In genomic region chr12:53448040-53448439, GRCm38 (mm10) we compare ENCODE assay signal across 10 mouse cellular contexts.
DNase-seq lines count a peak whose midpoint lies in the region; ATAC-seq and TF ChIP-seq lines count a peak whose summit lies in the region.
"Had no signal": no experiment of that assay in that cellular context is flagged by ENCODE, and none has a peak within 500 bp of the region (broad histone marks: within the 10 kb centered on the region; RNA-seq: fewer than 3 reads in every experiment).

No protein-coding gene starts in this region.

- no peak for TF ChIP-seq CTCF in brain, embryonic 14.5 days (IDR thresholded peaks at IDR 0.05; ENCODE audit: borderline replicate concordance, extremely low read depth, insufficient read depth, insufficient read length)

- peak; percentile 6 for DNase-seq in 3T3-L1 (ENCODE audit: low read depth, low spot score)
- DNase-seq in brain, embryonic 14.5 days (ENCODE audit: low read depth), result peak; percentile 91
- DNase-seq in thymus, adult 18-20 months, result no peak
- no peak for DNase-seq in ovary, postnatal 14 days (ENCODE audit: low spot score)
- DNase-seq in T-cell, adult 2 months (ENCODE audit: low spot score), result no peak
- no peak for DNase-seq in adrenal gland, postnatal 4 days (ENCODE audit: low spot score in 2 of 2)

- no peak overlapping the region for H3K4me3 ChIP-seq in hindbrain, embryonic 12.5 days
- no peak overlapping the region for H3K4me3 ChIP-seq in limb, embryonic 12.5 days (replicated peaks)
- H3K4me3 ChIP-seq: heart, embryonic 15.5 days had no signal

- H3K27me3 ChIP-seq in hindbrain, embryonic 12.5 days, result no peaks in the 10 kb centered on the region
- no peaks in the 10 kb centered on the region for H3K27me3 ChIP-seq in limb, embryonic 12.5 days
- H3K27me3 ChIP-seq: heart, embryonic 15.5 days; Patski had no signal

- 2% methylated on average over 3 of the region's 3 CpGs for WGBS in hindbrain, embryonic 12.5 days
- 10% methylated on average over 3 of the region's 3 CpGs for WGBS in limb, embryonic 12.5 days

- H3K27ac ChIP-seq in hindbrain, embryonic 12.5 days, result peak overlapping the region; percentile 66
- peak overlapping the region; percentile 74 for H3K27ac ChIP-seq in limb, embryonic 12.5 days
- H3K27ac ChIP-seq: heart, embryonic 15.5 days had no signal

- TF ChIP-seq POLR2A in brain, embryonic 14.5 days (IDR thresholded peaks at IDR 0.05; ENCODE audit: borderline replicate concordance, extremely low read depth, insufficient read depth, insufficient read length, poor library complexity, severe bottlenecking), result no peak

- H3K4me2 ChIP-seq in hindbrain, embryonic 12.5 days (replicated peaks), result no peak overlapping the region
- no peak overlapping the region for H3K4me2 ChIP-seq in limb, embryonic 12.5 days
- H3K4me2 ChIP-seq: heart, embryonic 15.5 days had no signal

- H3K9me3 ChIP-seq in hindbrain, embryonic 12.5 days (replicated peaks), result no peaks in the 10 kb centered on the region
- H3K9me3 ChIP-seq in limb, embryonic 12.5 days, result no peaks in the 10 kb centered on the region
- H3K9me3 ChIP-seq: heart, embryonic 15.5 days had no signal

- H3K36me3 ChIP-seq in hindbrain, embryonic 12.5 days, result no peaks in the 10 kb centered on the region
- H3K36me3 ChIP-seq in limb, embryonic 12.5 days, result no peaks in the 10 kb centered on the region
- H3K36me3 ChIP-seq: heart, embryonic 15.5 days had no signal

- ATAC-seq in hindbrain, embryonic 12.5 days (ENCODE audit: low FRiP score), result peak; percentile 67
- ATAC-seq in limb, embryonic 12.5 days (ENCODE audit: insufficient number of reproducible peaks, insufficient read depth, low FRiP score, low TSS enrichment, low read depth), result 0 out of 2 replicates have a peak, but pooled peaks have one; percentile 47
- ATAC-seq: Patski had no signal

- peaks cover 38% of the 10 kb centered on the region for H3K4me1 ChIP-seq in hindbrain, embryonic 12.5 days
- peaks cover 18% of the 10 kb centered on the region for H3K4me1 ChIP-seq in limb, embryonic 12.5 days (replicated peaks)
- H3K4me1 ChIP-seq: heart, embryonic 15.5 days had no signal

- H3K9ac ChIP-seq in hindbrain, embryonic 12.5 days, result no peak overlapping the region
- H3K9ac ChIP-seq in limb, embryonic 12.5 days (replicated peaks), result no peak overlapping the region
- H3K9ac ChIP-seq: heart, embryonic 15.5 days had no signal

Comparison
In these comparisons a context has a peak if more than half of its experiments do, and no peak if none do; other contexts are left out.
1. DNase-seq: peak in 3T3-L1 (single experiment) and brain, embryonic 14.5 days (single experiment); none in thymus, adult 18-20 months (0 of 2), ovary, postnatal 14 days (single experiment), T-cell, adult 2 months (single experiment) and adrenal gland, postnatal 4 days (0 of 2).